Mouse (Mus musculus): ENCODE data around the gene Ankrd9.
A peak's percentile ranks its signal among the peaks of the same experiment; 100 is the strongest.

Ankrd9 gene

DNA sequence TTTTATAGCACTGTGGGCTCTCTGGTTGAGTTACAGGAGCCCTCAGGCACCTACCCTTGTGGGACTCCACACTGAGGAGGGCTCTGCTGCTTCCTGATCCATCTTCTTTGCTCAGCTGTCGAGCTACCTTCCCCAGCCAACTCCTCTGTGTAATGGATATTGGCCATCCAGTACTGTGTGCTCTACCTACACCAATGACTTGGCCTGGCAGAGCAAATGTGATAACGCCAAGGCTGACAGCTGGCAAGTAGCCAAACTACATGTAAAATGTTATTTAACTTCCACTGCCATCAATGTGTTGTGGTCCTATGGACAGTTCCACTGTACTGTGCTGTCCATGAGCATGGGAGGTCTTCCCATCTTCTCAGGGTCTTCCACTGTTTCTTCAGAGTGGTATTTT lies 16.9 kb downstream of the Ankrd9 start:
- no peak for DNase-seq (ENCODE audit: low read depth)

DNA sequence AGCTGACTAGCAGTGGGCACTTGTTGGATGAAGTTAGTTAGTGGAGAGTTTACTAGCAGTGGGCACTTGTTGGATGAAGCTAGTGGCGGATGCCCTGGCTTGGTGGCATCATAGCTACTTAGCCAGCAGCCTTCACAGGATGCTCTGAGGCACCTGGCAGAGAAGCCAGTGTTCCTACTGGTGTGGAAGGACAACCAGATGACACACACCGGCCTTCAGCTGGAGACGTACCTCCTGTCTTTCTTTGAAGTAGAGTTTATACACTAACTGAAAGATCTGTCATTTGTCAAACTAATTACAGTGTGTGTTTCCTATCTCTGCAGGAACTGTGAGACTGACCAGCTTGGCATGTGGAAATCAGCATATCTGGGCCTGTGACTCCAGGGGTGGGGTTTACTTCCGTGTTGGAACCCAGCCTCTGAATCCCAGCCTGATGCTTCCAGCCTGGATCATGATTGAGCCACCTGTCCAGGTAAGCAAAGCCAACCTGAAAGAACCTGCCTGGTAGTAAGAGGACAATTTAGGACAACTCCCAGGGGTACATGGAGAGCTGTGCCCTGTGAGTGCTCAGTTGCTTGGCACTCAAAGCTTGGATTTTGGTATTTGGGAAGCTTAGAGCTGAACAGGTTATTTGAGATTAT lies 24.4 kb downstream of the Ankrd9 start:
- DNase-seq (ENCODE audit: low read depth), result no peak

DNA sequence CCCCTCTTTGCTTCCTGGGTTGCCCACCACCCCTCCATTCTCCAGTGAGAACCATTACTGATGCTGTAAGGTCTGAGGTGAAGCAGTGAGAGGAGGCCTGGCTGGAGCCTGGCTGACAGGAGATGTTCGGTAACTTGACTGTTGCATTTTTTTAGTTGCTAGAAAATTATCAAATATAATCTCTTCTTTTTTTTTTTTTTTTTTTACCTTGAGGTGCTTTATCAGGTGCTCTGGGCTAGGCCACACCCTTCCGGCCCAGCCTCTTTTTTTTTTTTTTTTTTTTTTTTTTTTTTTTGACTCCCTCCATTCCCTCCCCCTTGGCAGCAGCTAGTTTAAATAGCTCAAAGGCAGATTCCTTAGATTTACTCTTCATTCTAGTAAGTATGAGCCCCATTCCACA lies 24.9 kb downstream of the Ankrd9 start:
- DNase-seq (ENCODE audit: low read depth), result no peak

DNA sequence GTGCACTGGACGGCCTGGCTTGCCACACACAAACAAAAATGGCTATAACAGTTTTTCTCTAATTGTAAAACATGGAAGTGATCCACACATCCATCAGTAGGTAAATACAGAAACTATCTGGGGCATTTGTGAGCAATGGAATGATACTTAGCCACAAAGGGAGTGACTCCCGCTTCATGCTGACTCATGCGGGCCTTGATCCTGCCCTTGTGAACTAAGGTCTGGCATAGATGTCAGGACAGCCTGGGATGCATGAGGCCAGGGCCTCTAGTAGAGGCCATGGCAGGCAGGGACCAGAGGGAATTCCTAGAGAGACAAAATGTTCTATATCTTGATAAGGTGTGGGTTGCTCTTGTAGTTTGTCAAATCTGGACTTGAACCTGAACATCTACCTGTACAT lies 25.4 kb downstream of the Ankrd9 start:
- DNase-seq (ENCODE audit: low read depth), result no peak

DNA sequence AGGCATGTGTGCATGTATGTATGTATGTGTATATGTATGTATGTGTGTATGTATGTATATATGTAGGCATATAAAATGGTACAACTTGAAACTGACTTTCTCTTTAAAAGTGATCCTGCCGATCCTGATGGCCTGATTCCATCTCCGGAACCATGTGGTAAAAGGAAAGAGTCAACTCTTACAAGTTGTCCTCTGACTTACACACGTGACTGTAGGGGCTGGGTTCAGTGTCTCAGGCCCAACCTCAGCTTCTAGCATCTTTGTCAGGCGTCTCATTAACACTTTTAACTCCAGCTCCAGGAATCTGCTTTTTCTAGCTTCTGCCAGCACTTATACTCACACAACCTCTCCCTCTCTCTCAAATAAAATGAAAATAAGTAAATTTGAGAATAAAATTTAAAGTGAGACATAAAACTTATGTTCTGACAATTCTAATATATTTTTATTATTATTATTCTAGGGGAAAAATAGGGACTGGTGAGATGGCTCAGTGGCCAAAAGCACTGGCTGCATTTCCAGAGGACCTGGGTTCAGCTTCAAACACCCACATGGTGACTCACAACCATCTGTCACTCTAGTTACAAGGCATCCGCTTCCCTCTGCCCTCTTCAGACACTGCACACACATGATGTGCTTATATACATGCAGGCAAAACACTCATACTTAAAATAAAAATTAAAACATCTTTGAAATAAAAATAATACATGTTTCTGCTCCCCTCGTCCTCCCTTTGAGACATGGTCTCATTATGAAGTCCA lies 26.0 kb downstream of the Ankrd9 start:
- DNase-seq (ENCODE audit: low read depth), result no peak

DNA sequence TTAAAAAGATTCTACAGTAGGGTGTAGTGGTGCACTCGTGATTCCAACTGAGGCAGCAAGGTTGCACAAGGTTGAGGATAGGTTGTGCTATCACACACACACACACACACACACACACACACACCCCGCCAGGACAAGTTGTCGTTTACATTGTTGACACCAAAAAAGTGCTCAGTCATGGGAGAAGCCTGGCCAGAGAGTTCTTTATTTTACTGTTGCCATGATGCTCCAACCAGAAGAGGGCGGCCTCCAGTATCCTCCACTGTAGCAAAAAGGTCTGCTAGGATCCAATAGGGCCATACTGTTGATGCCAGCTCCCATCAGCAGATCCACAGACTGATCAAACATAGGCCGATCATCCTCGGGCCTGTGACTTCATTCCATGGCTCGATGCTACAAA lies 27.6 kb downstream of the Ankrd9 start:
- no peak for DNase-seq (ENCODE audit: low read depth)

DNA sequence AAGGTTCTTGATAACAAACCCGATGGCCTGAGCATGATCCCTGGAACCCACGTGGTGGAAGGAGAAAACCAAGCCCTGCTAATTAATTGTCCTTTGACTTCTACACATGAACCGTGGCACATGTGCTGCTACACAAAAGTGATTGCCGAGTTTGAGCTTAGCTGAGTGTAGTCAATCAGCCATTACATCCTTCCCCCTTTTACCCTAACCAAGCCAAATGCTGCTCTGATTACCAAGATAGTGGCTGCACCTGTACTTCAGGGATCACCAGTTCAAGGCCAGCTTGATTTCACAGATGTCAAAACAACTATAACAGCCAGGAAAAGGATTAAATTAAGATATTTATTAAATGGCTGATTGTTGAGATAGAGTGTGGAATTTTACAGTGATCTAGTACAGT lies 28.7 kb downstream of the Ankrd9 start:
- no peak for DNase-seq (ENCODE audit: low read depth)

DNA sequence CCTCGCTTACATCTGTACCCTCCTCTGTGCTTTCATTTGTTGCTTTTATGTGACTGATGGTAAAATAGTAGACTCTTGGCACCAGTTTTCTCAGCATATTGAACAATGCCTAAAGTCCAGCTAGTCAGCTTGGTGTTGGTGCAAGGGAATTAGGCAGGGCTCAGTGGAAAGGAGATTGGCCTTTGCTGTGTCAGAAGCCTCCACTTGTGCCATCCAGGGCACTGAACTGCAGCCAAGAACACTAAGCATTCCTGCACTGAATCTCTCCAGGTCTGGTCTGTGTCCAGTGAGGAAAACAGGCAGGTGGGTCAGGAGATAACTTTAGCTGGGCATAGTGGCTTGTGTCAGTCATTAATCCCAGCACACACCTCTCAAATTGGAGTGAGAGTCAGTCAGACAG lies 29.4 kb downstream of the Ankrd9 start:
- no peak for DNase-seq (ENCODE audit: low read depth)

DNA sequence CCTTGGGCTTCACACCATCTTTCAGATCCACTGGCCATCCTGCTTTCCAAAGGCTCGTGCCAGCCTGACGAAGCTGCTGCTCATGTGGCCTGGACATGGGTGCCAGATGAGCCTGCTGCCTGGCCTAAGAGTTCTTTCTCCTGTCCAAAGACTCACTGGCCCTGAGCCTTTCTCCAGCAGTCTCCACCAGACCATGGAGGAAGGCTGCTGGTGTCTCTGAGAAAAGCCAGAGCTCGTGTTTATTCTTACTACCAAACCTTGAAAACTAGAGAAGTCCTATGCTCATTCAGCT lies 30.0 kb downstream of the Ankrd9 start:
- no peak for DNase-seq (ENCODE audit: low read depth)

DNA sequence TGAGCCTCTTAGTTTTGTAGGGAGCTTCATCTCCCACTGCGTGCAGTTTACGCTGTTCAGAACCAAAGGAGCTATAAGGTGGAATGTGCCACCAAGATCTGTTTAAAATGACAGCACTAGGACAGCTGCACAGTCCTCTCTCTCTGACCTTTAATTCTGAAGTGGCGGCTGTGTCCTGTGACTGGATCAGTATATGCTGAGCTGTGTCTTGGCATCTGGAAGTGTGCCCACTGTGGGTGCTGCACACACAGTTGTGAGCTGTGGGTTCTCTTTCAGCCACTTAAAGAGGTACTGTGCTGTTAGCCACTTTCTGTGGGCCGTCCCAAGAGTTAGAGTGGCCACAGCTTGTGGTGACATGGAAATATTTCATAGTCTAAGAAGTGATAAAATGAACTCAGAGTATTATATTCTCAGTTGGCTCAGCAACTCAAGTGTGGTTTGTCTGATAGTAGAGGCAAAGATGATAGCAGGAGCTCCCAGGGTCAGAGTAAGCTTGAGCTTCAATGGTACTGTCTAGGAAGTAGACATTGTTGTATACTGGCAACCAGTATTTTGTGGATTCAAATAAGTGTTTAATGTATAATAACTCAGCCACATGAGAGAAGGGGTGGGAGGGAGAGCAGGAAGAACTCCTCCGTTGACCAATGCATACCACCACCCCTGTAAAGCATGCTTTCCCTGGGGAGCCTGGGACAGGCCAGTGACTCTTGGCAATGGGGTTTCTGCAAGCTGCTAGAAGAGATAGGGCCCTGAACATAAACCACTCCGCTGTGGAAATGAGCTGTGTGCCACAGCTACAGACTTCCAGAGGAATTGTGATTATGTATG lies 30.5 kb downstream of the Ankrd9 start:
- no peak for DNase-seq (ENCODE audit: low read depth)

DNA sequence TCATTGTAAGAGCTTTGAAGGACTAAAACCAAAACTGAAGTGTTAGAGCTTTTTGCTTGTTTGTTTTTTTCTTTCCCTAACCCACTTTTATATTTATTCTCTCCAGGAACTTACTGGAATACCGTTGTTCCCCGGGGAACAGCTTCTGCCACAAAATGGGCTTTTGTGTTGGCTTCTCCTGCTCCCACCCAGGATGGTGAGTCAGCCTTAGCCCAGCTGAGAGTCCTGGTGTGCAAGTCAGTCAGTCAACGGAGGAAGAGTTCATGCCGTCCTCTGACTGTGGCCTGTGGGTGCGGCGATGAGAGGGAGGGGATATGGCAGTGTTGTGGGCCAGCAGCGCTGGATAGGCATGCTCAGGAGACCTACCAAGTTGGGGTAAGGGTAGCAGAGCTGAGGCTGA lies 32.6 kb downstream of the Ankrd9 start:
- DNase-seq (ENCODE audit: low read depth), result no peak

DNA sequence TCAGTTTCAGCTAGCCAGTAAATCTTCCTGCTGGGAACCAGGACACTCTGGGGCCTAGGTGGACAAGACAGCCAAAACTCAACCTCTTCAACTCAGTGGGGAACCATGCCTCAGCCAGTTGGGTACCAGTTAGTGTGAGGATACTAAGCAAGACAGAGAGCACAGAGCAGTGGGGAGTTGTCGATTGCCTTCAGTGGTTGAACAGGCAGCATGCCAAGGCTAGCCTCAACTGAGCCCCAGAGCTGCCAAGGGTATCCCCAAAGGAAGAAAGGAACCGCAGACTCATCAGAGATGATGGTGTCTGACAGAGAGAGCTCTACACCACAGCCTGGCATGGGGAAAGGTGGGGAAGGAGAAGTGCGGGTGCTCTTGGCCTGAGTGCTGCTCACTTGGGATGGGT lies 38.0 kb downstream of the Ankrd9 start:
- DNase-seq (ENCODE audit: low read depth), result no peak

DNA sequence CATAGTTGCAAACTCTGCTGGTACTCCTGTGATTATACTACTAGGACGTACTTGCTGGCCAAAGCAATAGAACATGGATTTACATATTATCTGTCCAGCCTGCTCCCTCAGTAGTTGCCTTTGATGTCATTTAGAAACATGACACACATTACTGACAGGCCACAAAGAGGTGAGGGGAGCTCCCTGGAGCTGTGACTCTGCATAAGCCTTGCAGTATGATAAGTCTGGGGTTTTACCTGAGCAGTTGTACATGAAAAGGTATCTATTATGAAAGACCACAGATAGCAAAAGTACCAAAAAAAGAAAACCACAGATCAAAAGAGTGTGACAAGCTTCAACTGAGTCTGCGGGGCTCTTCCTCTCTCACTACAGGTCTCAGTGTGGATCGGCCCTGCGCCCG lies 39.5 kb downstream of the Ankrd9 start:
- no peak for DNase-seq (ENCODE audit: low read depth)

DNA sequence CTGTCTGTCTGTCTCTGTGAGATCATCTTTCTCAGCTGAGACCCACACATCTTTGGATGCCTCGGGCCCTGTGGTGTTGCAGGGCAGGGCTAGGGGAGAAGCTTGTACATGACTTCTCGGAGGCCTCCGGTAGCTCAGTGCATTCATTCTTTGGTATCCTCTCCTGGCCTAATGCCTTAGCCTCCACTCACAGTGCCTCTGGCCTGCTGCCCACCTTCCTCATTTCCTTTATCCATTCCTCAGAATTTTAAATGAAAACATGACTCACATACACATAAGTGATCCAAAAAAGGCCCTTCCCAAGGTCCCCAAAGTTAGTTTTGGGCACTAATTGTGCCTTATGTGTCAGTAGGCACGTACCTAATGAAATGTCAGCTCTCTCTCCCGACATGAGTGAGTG lies 41.3 kb downstream of the Ankrd9 start:
- no peak for DNase-seq (ENCODE audit: low read depth)

DNA sequence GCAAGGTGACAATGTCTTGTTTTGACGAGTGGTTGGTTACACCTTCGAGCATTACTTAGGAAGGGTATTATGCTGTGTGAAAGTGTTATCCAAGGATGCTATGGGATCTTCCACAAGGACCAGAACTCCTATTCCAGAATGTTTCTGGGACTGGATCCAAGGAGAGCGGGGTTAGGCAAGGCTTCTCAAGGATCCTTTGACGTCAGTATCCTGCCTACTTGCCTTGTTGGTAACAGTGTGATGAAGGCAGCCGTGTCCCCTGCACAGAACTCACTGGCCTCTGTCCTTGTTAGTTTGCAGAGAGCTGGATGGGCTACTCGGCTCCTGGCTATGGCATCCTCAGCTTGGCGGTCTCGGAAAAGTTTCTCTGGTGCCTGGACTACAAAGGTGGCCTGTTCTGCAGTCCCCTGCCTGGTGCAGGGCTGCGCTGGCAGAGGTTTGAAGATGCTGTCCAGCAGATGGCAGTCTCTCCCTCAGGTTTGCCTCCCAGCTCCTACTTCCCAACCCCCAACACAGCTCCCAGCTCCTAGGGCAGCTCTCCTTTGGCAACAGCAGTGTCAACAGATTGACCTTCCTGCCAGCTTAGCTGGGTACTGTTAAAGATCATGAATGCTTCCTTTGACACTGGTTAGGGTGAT lies 42.7 kb downstream of the Ankrd9 start:
- DNase-seq (ENCODE audit: low read depth), result peak; percentile 63

DNA sequence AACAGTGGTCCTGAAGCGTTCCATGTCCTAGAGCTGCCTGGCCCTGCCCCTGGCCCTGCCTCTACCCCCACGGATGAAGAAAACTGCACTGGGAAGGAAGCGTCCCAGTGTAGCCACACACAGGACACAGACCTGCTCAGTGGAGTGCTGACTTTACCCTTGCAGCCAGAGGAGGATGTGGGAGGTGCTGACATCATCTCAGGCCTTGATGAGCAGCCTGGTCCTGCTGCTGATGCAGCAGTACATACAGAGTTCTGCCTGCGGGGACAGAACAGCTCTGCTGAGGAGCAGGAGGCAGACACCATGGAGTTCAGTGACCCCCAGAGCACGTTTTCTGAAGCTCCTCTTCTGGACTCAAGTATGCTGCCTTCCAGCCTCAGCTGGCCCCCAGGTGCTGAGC lies 46.0 kb downstream of the Ankrd9 start:
- DNase-seq (ENCODE audit: low read depth), result no peak

Data from naive thymus-derived CD4-positive, alpha-beta T cell, adult 2 months (primary cell).